Mouse (Mus musculus): ENCODE measurements around the gene Uprt.

The Uprt gene

DNA sequence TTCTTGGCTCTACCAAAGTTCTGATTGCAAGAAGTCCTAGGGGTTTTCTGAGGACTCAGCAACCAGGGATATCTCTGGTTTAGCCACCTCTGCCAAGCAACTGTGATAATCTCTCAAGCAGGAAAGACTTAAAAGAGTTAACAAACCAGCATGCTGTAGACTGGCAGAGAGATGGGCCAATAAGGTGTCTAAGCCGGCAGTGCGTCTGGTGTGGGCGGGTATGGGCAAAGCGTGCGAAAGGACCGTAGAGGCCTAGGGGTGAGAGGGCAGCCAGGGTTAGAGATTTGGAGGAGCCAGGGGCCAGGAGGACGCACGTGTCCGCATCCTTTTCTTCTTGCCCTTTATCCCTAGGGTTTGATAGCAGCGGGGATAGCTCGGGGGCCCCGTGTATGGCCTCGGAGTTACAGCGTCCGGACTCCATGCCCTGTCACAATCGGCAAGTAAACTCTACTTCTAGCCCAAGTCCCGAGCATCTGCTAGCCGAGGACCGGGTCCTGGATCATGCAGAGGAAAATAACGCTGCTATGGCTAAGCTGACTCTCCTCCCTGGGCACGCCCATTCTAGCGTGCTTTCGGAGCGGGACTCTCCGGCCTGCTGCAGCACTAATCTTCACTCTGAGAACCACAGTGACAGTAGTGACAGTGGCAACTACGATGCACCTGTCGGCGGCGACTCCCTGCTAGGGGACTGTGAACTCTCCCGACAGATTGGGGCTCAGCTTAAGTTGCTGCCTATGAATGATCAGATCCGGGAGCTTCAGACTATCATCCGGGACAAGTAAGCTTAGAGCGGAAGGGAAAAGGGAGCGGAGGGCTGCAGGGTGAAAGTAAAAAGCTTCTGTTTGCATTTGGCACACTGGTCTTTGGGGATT, at the start of gene Uprt:
Gene Uprt, plus strand, starts transcription at position 247 of the 872 bp plus-strand sequence.
- DNase-seq (ENCODE audit: low spot score) = peak; percentile 36

DNA sequence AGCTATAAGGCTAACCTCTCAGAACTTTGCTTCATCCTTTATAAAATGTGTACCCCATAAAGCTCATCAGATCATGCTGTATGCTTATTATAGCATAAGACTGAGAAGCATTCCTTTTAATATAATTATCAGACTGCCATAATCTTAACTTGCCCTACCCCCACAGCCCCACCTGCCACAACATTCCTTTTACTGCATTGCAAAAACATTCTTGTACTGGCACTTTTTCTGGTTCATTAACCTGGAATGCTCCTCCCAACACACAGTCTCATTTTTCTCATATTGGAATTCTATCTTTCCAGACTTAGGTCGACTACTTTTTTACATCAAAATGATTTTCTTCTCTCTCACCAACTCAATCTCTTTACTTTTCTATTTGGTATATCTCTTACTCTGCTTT, 49.2 kb upstream of the Uprt start:
- no peak for DNase-seq (ENCODE audit: low spot score)

DNA sequence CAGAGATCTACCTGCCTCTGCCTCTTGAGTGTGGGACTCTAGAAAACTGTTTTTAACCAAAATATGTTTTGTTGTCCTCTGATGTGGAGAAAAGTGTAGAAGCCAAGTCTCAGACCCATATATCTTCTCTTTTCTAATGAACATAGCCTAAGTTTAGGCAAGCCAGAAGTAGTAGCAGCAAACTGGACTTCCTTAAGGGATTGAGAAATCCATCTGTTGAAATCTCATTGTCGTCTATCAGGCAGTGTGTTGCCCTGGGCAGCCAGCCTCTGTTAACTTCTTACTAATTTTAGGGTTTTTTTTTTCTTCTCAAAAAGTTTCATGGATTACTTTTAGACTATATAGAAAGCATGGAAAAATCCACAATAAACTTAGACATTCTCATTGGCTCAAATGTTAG, 30.2 kb upstream of the Uprt start:
- DNase-seq (ENCODE audit: low spot score) = no peak

DNA sequence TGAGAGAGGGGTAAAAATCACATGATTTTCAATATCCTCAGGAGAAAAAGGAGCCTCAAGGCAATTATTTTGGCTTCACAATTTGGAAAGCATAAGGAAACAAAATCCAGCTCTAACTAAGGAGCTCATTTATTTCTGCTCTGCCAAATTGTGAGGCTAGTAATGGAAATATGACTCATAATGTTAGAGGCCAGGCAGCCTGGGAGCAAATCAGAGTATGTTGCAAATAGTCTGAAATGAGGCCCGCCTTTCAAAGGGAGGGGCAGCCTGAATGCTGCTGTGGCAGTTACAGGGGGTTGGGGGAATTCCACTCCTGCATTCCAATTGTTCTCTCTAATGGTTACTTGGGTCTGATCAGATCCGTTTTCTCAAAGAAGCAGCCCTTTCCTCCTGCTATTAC, 20.9 kb upstream of the Uprt start:
- DNase-seq (ENCODE audit: low spot score) = no peak

DNA sequence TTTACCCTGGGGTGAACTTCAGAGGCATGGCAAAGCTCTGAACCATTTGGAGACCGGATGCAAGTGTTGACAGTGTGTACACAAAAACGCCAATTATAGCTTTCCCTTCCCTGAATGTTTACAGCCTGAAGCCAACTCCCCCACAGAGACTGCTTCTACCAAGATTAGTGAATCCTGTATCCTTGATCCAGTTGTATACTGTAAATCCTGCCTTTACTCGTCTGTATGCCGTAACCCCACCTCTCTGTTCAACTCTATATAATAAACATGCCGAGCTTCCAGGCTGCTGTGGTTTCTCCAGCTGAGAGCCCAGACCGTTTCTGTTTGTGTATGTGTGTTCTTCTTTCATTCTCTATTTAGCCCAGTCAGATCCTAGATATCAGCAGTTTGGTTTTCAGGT, 18.2 kb upstream of the Uprt start:
- DNase-seq (ENCODE audit: low spot score) = no peak

DNA sequence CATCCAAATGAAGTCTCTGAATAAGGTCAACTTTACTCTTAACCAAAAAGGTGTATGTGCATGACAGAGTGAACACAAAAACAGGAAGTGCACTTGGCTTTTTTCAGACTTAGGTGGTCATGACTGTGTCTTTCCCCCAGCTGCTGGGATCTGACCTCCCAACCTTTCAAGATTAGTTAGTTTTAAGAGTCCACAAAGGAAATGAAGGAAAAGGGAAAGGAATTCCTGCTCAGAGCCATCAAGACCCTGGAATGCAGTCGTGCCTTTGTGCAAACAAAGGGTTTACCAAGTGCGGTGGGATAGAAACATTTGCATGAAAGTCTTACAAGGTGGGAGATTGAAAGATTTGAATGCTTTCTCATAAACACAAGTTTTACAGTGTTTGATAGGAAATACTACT, 4.6 kb upstream of the Uprt start:
- no peak for DNase-seq (ENCODE audit: low spot score)

DNA sequence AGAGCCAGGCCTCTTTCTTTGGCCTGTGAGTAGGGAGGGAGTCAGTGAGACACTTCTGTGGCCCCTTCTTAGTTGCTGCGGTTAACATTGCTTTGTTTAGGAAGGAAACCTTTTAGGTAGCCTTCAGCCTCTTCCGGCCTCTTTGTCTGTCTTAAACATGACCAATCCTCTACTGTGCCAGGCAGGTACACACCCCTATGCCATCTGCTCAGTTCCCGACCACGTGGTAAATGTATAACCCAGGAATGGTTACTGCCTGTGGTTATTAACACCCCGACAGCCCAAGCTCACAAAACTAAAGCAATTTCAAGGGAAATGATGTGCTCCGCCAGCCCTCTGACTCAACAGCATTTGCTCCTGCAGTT, 808 bp downstream of the Uprt start:
- no peak for DNase-seq (ENCODE audit: low spot score)

DNA sequence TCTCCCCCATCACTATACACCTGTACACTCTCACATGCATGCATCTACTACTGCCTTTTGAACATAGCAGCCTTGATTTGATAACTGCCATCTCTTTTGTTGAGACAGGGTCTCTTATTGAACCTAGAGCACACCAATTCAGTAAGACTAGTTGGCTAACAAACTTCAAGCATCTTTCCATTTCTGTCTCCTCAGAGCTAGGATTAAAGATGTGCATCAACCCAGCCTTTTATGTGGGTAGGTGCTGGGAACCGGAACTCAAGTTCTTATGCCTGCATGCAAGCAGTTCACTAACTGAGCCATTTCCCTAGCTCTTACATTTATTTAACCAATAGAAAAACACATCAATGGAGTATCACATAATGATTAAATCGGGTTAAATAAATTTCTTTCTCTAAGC, 3.0 kb downstream of the Uprt start:
- no peak for DNase-seq (ENCODE audit: low spot score)

DNA sequence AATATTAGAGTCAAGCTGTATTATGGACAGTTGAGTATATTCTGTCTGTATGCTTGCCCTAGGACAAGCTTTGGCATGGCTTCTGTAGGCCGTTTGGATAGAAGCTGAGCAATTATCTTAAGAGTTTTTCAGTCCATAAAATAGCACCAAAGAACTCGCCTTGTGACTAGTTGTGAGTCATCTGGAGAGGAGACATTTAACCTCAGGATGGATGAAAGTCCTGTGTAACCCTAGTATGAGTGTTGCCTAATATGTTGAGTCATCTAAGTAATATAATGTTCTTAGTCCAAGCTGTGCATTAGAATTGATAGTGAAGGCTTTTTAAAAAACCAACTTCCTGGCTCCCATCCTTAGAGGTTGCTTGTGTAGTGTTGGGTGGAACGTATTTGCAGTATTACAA, 5.4 kb downstream of the Uprt start:
- DNase-seq (ENCODE audit: low spot score) = no peak

DNA sequence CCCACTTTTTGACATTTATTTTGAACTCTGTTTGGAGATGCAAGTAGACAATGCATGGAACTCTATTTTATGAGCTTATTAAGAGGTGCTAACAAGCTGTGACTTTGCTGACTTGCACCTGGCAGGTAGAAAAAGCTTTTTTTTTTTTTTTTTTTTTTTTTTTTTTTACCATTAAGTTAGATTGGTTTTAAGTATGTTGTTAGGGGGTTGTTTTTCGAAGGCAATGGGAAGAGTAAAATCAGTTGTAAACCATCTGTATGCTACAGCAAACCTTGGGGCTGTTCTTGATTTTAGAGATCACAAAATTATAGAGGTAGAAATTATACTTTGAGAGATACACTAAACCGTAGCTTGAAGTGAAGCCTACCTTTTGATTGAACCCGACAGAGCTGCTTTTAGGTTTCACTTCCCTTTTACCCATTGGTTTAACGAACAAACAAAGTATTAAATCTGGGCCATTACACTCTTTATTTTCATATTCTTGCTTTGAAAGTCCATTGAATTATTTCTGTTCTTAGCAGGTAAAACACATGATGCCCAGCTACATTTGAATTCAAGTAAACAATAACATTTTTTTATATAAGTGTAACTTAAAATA, 6.4 kb downstream of the Uprt start:
- no peak for DNase-seq (ENCODE audit: low spot score)

DNA sequence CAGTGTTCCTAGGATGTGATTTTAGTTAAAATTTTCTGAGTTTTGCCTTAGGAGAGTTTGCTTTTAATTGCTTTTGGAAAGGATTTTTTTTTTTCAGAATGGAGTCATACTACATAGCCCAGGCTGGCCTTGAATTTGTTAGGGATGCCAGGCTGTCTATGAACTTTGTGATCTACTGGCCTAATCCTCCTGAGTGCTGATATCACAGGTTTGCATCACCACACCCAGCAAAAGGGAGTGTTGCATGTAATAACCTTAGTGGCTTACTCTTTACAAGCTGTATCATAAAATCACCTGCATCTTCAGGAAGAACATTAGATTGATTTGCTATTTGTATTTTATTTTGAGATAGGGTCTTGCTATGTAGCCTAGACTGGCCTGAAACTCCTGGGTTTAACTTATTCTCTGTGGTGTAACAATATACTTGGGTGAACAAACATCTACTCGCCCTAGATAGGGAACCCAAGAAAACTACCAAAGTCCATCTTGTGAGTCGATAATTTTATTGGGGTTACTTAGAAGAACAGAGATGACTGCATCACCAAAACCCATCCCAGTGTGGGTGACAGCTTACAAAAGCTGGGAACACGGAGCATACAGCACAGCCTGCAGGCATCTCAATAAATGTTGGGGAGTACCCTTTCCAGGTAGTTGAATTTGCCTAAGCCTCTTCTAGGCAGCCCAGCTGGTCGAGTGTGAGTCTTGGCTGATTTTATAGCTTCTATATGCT, 7.2 kb downstream of the Uprt start:
- DNase-seq (ENCODE audit: low spot score) = no peak

DNA sequence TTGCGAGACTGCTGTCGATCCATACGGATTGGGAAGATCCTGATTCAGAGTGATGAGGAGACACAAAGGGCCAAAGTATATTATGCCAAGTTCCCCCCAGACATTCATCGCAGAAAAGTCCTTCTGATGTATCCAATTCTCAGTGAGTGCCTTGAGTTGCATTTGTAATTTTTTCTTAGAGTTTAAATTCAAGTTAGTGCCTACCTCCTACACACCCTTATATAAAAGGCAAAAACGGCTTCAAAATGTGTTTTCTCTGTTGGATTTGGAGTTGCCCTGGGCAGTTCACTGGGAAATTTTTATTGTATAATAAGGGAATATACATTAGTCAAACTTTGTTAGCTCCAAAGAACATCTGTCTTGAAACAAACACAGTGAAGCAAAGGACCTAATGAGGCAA, 19.1 kb downstream of the Uprt start:
- DNase-seq (ENCODE audit: low spot score) = no peak

DNA sequence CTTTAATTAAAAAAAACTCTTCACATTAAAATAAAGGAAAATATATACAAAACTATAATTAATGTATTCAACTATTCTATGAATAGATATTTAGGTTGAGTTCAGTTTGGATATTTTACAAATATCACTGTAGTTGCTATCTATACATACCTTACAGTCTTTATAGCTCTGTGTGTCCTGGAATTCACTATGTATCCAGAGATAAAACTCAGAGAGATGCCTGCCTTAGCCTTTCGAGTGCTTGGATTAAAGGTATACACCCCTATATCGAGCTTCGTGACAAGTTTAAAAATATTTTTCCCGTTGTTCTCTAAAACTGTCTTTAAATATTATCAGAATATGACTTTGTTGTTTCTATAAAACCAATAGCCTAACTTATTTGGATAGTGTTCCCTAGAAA, 60.0 kb downstream of the Uprt start:
- DNase-seq (ENCODE audit: low spot score) = no peak

DNA sequence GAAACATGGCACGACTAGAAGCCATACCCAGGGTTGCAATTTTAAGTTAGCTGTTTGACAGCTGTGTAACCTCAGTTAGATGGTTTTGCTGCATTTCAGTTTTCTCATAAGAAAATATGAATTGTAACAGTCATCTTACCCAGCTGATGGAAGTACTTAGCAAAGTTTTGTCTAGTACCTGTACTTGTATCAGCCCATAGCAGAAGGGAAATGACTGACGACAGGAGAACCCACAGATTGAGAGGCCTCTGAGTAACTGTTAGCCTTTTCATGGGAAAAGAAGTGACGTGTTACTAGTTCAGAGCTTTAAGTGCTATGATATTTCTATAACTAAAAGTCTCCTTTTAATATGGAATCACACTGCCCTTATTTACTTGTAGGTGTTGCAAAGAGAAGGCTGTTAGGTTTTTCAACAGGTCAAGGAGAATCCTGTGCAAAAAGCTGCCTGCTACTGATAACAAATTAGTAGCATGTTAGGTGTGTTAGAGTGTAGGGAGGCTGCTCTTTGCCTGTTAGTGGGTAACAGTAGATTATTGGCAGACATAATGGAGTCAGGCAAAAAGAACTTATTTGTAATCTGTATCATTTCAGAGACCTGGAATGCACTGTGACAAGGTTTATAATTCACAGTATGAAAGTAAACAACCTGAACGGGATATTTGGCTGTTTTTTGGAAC, 61.4 kb downstream of the Uprt start:
- no peak for DNase-seq (ENCODE audit: low spot score)

DNA sequence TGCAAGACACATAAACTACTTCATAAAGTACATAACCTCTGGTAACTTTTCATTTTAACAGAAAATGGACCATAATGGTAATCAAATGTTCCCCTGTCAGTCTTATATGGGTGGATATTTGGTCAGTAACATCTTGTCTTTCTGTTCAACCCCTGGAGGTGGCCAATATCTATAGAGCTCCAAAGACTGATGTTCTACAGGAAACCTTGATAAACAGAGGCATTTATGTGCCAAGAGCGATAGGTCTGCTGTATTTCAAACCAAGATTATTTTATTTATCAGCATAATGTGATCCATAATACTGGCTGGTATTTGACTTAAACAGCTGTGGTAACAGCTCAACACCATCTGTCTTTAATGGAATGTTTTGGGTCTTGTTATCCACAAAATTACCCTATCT, 62.7 kb downstream of the Uprt start:
- DNase-seq (ENCODE audit: low spot score) = no peak
